Mouse (Mus musculus) intestine, postnatal 0 days (tissue): ENCODE results near the gene Gm17079. TPM values are rescaled to one million over a fixed set of nuclear protein-coding genes. Genes with fewer than 3 reads are reported as not detected.
"Not testable (repeated sequence)": the region's sequence is repeated elsewhere in the genome, so short reads cannot be mapped to it uniquely, and the experiment has no call there.

Experiments used
- ATAC-seq: fragments of 200-750 bp; cut with Nextera tagmentation; 2 replicates; pipeline ENCODE4 v1.8.0; 2017; ENCODE audit warnings: mild to moderate bottlenecking, moderate TSS enrichment, moderate library complexity
- H3K27ac ChIP-seq: fragments of 300-500 bp; sonication (generic); 2 replicates; pipeline ENCODE4 v1.5.1; 2014; ENCODE audit warnings: mild to moderate bottlenecking, low read depth, low read length, moderate library complexity
- H3K27me3 ChIP-seq: fragments of 300-500 bp; sonication (generic); replicated peaks from 2 replicates; pipeline ENCODE4 v1.6.1; 2014; ENCODE audit warnings: low read length, mixed read lengths; ENCODE audit not compliant: control insufficient read depth, insufficient read depth
- H3K36me3 ChIP-seq: fragments of 300-500 bp; sonication (generic); 2 replicates; pipeline ENCODE4 v1.6.1; 2014; ENCODE audit warnings: mild to moderate bottlenecking, moderate library complexity; ENCODE audit not compliant: control insufficient read depth, insufficient read depth
- H3K4me1 ChIP-seq: fragments of 300-500 bp; sonication (generic); replicated peaks from 2 replicates; pipeline ENCODE4 v1.6.1; 2014; ENCODE audit warnings: antibody characterized with exemption, low read length, mixed read lengths; ENCODE audit not compliant: control insufficient read depth, insufficient read depth
- H3K4me2 ChIP-seq: fragments of 300-500 bp; sonication (generic); replicated peaks from 2 replicates; pipeline ENCODE4 v1.6.1; 2014; ENCODE audit warnings: low read depth, mild to moderate bottlenecking, moderate library complexity
- H3K4me3 ChIP-seq: fragments of 300-500 bp; sonication (generic); 2 replicates; pipeline ENCODE4 v1.5.1; 2014; ENCODE audit warnings: low read depth, low read length
- H3K9ac ChIP-seq: fragments of 300-500 bp; sonication (generic); 2 replicates; pipeline ENCODE4 v1.6.1; 2014; ENCODE audit warnings: mild to moderate bottlenecking, low read depth, low read length
- H3K9me3 ChIP-seq: fragments of 300-500 bp; sonication (generic); 2 replicates; pipeline ENCODE4 v1.6.1; 2016; ENCODE audit warnings: mixed run types; ENCODE audit not compliant: control insufficient read depth
- CTCF ChIP-seq: sonication (generic); IDR thresholded peaks from 2 replicates; pipeline ENCODE4 v1.5.1; 2016; ENCODE audit warnings: low read depth, mild to moderate bottlenecking, control low read depth, antibody characterized with exemption, moderate library complexity
- WGBS: fragments of 180-500 bp; shearing (Covaris S2); extraction: QIAGEN DNeasy Blood & Tissue Kit; methylation state at CpG from one replicate; pipeline ENCODE4 v1.1.7; 2014; 5-methylcytosine and 5-hydroxymethylcytosine counted together
- polyA plus RNA-seq: library from polyadenylated mRNA; unstranded; fragments of >200 nt; fragmentation: Nextera tagmentation; extraction: Ambion mirVana; gene quantifications from 2 replicates; pipeline ENCODE4 v1.2.1, GENCODE M21; 2015

Gene Gm17079
- not detected in 2 replicates for polyA plus RNA-seq

- H3K9me3 ChIP-seq, H3K4me2 ChIP-seq, H3K4me1 ChIP-seq, H3K27me3 ChIP-seq, H3K9ac ChIP-seq, H3K27ac ChIP-seq, H3K36me3 ChIP-seq, ATAC-seq, H3K4me3 ChIP-seq: not testable (repeated sequence)
- WGBS = 60% methylated on average over 1 of the region's 2 CpGs
Measured at GRCm38 (mm10) chr14:51695368-51695767, at the start of gene Gm17079. Gene Gm17079, minus strand, starts transcription at chr14:51695468.

DNA sequence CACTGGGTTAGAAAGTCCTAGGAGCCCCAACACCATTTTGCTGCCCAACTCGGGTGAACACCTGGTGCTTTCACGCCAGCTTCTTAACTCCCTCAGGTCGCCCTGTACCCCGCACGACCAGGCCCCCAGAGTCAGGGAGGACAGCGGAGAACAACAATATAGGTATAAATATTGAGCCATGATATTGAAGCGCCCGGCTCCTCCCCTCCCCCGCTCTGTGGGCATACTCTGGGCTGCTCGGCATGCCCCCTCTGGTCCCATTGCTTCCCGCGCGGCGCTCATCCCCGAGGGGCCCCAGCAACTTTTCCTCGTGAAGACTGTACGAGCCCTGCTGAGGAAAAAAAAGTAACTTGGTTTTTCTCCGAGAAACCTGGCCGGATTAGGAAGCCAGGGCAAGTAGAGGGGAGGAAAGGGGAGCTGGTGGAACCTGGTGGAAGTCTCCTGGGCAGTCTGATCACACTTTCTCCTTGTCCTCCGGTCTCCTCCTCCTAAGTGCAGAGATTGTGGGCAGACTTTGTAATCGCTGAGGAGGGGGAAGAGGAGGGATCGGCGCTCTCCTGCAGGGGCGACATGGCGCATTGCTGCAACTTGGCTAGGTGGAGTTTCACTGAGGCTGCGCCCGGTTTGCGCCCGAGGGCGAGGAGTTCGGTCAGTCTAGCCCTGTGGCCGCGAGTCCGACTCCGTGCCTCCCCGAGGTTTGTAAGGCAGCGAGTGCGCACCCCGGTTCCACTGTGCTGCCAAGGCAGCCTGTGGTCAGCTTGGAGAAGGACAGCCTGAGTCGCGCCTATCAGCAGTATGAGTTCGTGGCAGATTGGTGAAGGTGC lies 45.3 kb upstream of the Gm17079 start:
- TF ChIP-seq CTCF = no peak
- no peak overlapping the region for H3K27ac ChIP-seq
- H3K36me3 ChIP-seq = no peaks in the 10 kb centered on the region
- ATAC-seq = no peak
- no peak overlapping the region for H3K9ac ChIP-seq
- H3K4me2 ChIP-seq = peak overlapping the region; percentile 59
- WGBS = under 1% methylated on average over 42 of the region's 42 CpGs
- no peaks in the 10 kb centered on the region for H3K9me3 ChIP-seq
- H3K4me3 ChIP-seq = peak overlapping the region; percentile 27
- H3K4me1 ChIP-seq = no peaks in the 10 kb centered on the region
- peaks cover 35% of the 10 kb centered on the region for H3K27me3 ChIP-seq

DNA sequence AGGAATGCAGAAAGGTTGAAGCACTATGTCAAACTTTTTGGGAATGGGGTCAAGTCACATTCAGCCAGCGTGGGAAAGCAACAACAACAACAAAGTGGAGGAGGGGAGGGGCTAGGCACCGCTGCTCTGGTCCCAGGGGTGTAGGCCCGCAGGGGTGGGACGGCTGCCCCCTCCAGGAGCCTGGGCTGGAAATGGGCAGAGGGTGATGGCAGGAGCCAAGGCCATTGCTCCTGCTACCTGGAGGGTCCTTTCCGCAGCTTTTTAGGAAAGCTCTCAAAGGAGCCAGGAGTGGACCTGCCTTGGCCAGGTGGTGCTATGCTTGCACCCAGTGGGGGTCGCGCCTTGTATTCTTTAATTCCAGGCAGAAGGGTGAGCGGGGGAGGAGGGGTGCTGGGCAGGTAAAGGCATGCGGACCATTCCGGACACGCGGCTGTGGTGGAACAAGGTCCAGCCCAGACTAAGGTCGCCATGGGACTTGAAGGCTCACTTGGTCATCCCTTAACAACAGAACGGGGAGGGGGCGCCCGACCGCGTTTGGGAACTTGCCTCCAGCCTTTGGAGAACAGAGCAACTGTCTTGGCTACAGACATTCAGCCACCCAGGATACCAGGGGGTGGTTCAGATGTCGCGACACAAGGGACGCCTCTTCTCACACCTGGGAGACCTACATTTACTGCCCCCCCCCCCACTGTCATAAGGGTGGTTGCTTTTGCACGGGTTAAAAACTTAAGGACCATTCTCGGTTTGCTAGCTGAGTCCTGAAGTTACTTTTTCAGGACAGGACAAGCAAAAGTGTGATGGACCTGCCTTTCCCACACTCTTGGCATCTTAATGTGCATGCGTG lies 44.1 kb upstream of the Gm17079 start:
- Histone ChIP-seq H3K4me1 (no peaks in the 10 kb centered on the region), H3K4me3 (no peak overlapping the region), H3K4me2 (no peak overlapping the region; the same call in 1 of the 2 replicates), H3K36me3 (no peaks in the 10 kb centered on the region), H3K9ac (no peak overlapping the region), H3K9me3 (no peaks in the 10 kb centered on the region), H3K27ac (no peak overlapping the region), H3K27me3 (peaks cover 35% of the 10 kb centered on the region)
- ATAC-seq = no peak
- TF ChIP-seq CTCF = no peak
- 2% methylated on average over 24 of the region's 24 CpGs for WGBS

- Histone ChIP-seq H3K4me2 (no peak overlapping the region), H3K27me3 (peaks cover 35% of the 10 kb centered on the region), H3K4me3 (no peak overlapping the region), H3K36me3 (no peaks in the 10 kb centered on the region), H3K9ac (no peak overlapping the region), H3K4me1 (no peaks in the 10 kb centered on the region), H3K9me3 (no peaks in the 10 kb centered on the region), H3K27ac (no peak overlapping the region)
- TF ChIP-seq CTCF = no peak
- 2% methylated on average over 29 of the region's 29 CpGs for WGBS
- ATAC-seq = no peak
Measured at GRCm38 (mm10) chr14:51738411-51739149, 43.3 kb upstream of the Gm17079 start.

DNA sequence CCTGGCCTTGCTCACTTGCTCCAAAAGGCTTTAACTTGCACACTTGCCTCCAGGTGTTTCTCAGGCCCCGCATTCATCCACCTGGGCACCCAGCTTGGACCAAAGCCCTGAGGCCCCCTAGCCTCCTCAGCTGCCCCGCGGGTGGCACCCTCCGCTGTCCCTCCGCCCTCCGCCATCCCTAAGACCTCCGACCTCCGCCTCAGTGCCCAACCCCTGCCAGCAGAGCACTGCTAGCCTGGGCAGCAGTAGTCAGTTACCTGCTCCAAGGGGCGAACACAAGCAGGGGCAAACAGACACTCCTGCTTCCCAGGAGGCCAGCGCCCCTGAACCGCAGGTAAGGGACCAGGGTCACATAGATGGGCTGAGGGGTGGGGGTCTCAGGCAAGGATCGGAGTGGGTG lies 42.7 kb upstream of the Gm17079 start:
- no peak for ATAC-seq
- no peaks in the 10 kb centered on the region for H3K4me1 ChIP-seq
- no peak overlapping the region for H3K4me2 ChIP-seq
- no peak overlapping the region for H3K4me3 ChIP-seq
- no peak overlapping the region for H3K27ac ChIP-seq
- H3K9me3 ChIP-seq = no peaks in the 10 kb centered on the region
- no peak for TF ChIP-seq CTCF
- H3K27me3 ChIP-seq = peaks cover 35% of the 10 kb centered on the region
- no peak overlapping the region for H3K9ac ChIP-seq
- H3K36me3 ChIP-seq = no peaks in the 10 kb centered on the region
- 22% methylated on average over 12 of the region's 12 CpGs for WGBS

GRCm38 (mm10) chr14:51717083-51717482 lies 21.8 kb upstream of the Gm17079 start, which contains the start of gene Gm5800:
Gene Gm5800, minus strand, starts transcription at chr14:51717183.
- no peaks in the 10 kb centered on the region for H3K36me3 ChIP-seq
- TF ChIP-seq CTCF = no peak
- ATAC-seq = no peak
- no peak within 1 kb of the TSS for H3K9ac ChIP-seq
- H3K4me1 ChIP-seq = no peaks in the 10 kb centered on the region
- no peak within 1 kb of the TSS for H3K4me2 ChIP-seq
- no peaks in the 10 kb centered on the region for H3K9me3 ChIP-seq
- H3K4me3 ChIP-seq = no peak within 1 kb of the TSS
- H3K27me3 ChIP-seq = no peaks in the 10 kb centered on the region
- H3K27ac ChIP-seq = no peak within 1 kb of the TSS
- 54% methylated on average over 1 of the region's 1 CpGs for WGBS
